Mouse (Mus musculus) myocyte (in vitro differentiated cells): ENCODE results near the gene Mroh2a.

Experiments used
- CEBPB ChIP-seq: IDR thresholded peaks from 2 replicates; pipeline ENCODE4 v1.6.1; 2011; ENCODE audit warnings: mild to moderate bottlenecking, moderate library complexity; ENCODE audit not compliant: poor library complexity, insufficient read depth, severe bottlenecking
- E2F4 ChIP-seq: IDR thresholded peaks from one replicate; pipeline ENCODE4 v1.6.1; 2011; ENCODE audit warnings: mild to moderate bottlenecking, control low read depth, moderate library complexity; ENCODE audit not compliant: insufficient read depth
- MAX ChIP-seq: IDR thresholded peaks from one replicate; pipeline ENCODE4 v1.6.1; 2011; ENCODE audit warnings: low read depth, mild to moderate bottlenecking, control low read depth
- MYOD1 ChIP-seq, 3 experiments: IDR thresholded peaks; one replicate each; pipeline ENCODE4 v1.6.1; 2011; ENCODE audit warnings: control low read depth in 2 of 3, low read depth in 2 of 3, mild to moderate bottlenecking in 2 of 3, moderate library complexity in 1 of 3; ENCODE audit not compliant: insufficient read length in 2 of 3, control insufficient read depth in 1 of 3
- POLR2A ChIP-seq: IDR thresholded peaks from one replicate; pipeline ENCODE4 v1.6.1; 2011; ENCODE audit warnings: low read depth, mild to moderate bottlenecking, control low read depth, moderate library complexity; ENCODE audit not compliant: insufficient read length
- POLR2AphosphoS2 ChIP-seq: IDR thresholded peaks from one replicate; pipeline ENCODE4 v1.6.1; 2011; ENCODE audit warnings: low read depth, control low read depth; ENCODE audit not compliant: insufficient read length
- TCF12 ChIP-seq: IDR thresholded peaks from one replicate; pipeline ENCODE4 v1.6.1; 2011; ENCODE audit warnings: mild to moderate bottlenecking, control low read depth; ENCODE audit not compliant: poor library complexity, insufficient read depth, severe bottlenecking
- USF1 ChIP-seq: IDR thresholded peaks from one replicate; pipeline ENCODE4 v1.6.1; 2011; ENCODE audit warnings: low read depth, mild to moderate bottlenecking, control low read depth, moderate library complexity

GRCm38 (mm10) chr1:88233421-88234247 lies 6.8 kb downstream of the Mroh2a start:
- TF ChIP-seq MAX (no peak), POLR2A (no peak), TCF12 (no peak), MYOD1 (IDR thresholded peaks at IDR 0.05; ENCODE audit: control insufficient read depth in 1 of 3, insufficient read length in 2 of 3, low read depth in 2 of 3) (no peak), USF1 (no peak), E2F4 (no peak), CEBPB (no peak), POLR2AphosphoS2 (no peak)
